Mouse (Mus musculus): ENCODE results near the gene Arid1b.

DNA sequence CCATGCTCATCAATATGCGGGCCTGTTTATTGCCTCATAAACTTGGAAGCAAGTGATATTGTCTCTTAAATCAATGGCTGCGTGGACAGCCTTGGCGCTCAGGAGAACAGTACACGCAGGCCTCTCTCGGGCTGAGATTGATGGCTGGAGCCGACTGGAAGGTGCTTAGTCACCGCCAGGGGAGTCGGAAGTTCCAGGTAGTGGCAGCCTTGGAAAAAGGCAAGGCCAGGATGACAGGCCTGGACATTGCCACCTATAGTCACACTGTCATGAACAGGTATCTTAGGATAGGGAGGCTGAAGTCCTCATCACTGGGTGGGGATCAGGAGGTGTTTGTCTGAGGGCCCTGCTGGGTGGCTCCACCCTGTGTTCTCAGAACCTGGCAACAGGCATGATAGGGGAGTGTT lies 371.9 kb downstream of the Arid1b start:
- no peak for TF ChIP-seq CTCF (IDR thresholded peaks at IDR 0.05)
- TF ChIP-seq EP300 (IDR thresholded peaks at IDR 0.05; ENCODE audit: insufficient read depth, low read depth, low read length): no peak

All from heart, adult 2 months (tissue).